Mouse (Mus musculus) adrenal gland, postnatal 0 days (tissue): ENCODE data around the gene Vmn2r54. TPM values are rescaled to one million over a fixed set of nuclear protein-coding genes. Genes with fewer than 3 reads are reported as not detected.

ENCODE experiments used
- polyA plus RNA-seq: library from polyadenylated mRNA; unstranded; fragments of >200 nt; fragmentation: Nextera tagmentation; extraction: Ambion mirVana; gene quantifications from 2 replicates; pipeline ENCODE4 v1.2.1, GENCODE M21; 2015

The Vmn2r54 gene
- polyA plus RNA-seq: not detected in 2 replicates

DNA sequence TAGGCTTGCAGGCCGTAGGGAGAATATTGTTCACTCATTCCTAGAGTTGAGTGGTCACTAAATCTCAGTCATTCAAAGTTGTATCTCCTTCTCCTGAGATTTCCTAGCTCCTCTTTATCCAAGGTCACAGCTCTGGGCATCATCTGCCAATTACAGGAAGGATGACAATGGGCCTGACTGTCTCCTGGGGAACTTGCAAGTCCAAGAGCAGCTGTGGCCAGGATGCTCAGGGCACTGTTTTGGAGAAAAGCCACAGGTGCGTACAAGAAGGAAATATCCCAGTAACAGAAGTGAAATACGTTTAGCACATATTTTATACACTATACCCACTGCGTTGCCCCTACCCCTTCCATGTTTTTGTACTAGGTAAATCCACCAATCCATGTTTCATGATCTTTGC lies at the start of gene Vmn2r54:
Gene Vmn2r54, minus strand, starts transcription at position 101 of the 400 bp plus-strand sequence.

GRCm38 (mm10) chr7:12684903-12685302 lies 44.8 kb upstream of the Vmn2r54 start, which contains the start of gene Vmn2r55:
Gene Vmn2r55 (minus strand): TSS chr7:12685003.

DNA sequence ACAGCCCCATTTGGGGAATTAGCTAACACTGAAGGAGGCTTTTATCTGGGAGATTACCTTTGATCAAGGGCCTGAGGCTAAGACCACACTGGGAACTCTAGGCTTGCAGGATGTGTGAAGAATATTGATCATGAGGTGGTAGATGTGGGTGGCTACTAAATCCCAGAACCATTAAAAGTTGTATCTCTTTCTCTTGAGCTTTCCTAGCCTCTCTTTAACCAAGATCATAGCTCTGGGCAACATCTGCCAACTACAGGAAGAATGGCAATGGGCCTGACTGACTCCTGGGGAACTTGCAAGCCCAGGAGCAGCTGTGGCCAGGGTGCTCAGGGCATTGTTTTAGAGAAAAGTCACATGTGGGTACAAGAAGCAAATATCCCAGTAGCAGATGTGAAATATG lies 31.4 kb downstream of the Vmn2r54 start, which contains the start of gene Vmn2r53:
Gene Vmn2r53, minus strand, starts transcription at position 101 of the 400 bp plus-strand sequence.

Other genes starting within 250 kb of the Vmn2r54 start
- 4.2 and 5.2 TPM in 2 replicates for gene Zfp551, start 217.6 kb downstream of the Vmn2r54 start, polyA plus RNA-seq
- gene Zfp606, start 162.0 kb downstream of the Vmn2r54 start, polyA plus RNA-seq: 14.4 and 14.5 TPM in 2 replicates
- not detected in 2 replicates for gene 2900092C05Rik, start 127.8 kb downstream of the Vmn2r54 start, polyA plus RNA-seq
- 0.01 TPM in 1 of 2 replicates, not detected in the other for gene Vmn2r53, start 31.5 kb downstream of the Vmn2r54 start, polyA plus RNA-seq
- gene Vmn2r55, start 44.7 kb upstream of the Vmn2r54 start, polyA plus RNA-seq: not detected in 2 replicates
- not detected in 2 replicates for gene Vmn2r56, start 94.7 kb upstream of the Vmn2r54 start, polyA plus RNA-seq
- 4.0 and 4.5 TPM in 2 replicates for gene Zscan18, start 163.3 kb upstream of the Vmn2r54 start, polyA plus RNA-seq
- 6.0 and 7.4 TPM in 2 replicates for gene Zfp329, start 178.5 kb upstream of the Vmn2r54 start, polyA plus RNA-seq
- 17.2 and 23.7 TPM in 2 replicates for gene Zfp110, start 194.4 kb upstream of the Vmn2r54 start, polyA plus RNA-seq
- gene Zfp128, start 240.9 kb upstream of the Vmn2r54 start, polyA plus RNA-seq: 1.7 and 2.3 TPM in 2 replicates